Mouse (Mus musculus): ENCODE measurements at regions not wholly inside any gene's neighbourhood (a gene's known extent, or its start where the extent isn't known, plus 50 kb on each side); places are given as distances from the start of the nearest gene placed in this dataset.
"Not testable (repeated sequence)": the region's sequence is repeated elsewhere in the genome, so short reads cannot be mapped to it uniquely, and the experiment has no call there.

DNA sequence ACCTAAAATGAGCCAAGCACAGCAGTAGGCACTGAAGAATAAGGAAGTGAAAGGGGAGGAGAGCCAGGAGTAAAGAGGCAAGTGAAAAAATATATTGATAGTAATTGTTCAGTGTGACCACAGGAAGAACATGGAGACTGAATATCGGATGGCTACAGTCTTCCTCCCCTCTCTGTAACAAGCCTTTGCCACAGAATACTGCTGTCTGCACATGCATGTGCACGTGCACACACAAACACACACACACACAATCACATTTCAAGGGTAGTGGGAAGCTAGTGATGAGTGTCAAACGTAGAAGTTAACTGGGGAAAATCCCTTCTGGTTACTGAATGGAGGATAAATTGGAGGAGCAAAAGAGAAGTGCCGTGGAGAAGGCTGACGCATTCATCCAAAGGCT lies 76.2 kb upstream of the Top1 start:
- Histone ChIP-seq H3K4me1 (ENCODE audit: control insufficient read depth in 2 of 2, insufficient read depth in 2 of 2, low read length in 2 of 2, poor library complexity in 1 of 2) (peaks cover 0 to 2% of the 10 kb centered on the region in 2 experiments; a peak in 1 of 4 replicates), H3K36me3 (ENCODE audit: control insufficient read depth, insufficient read depth, low read length, poor library complexity, severe bottlenecking) (no peaks in the 10 kb centered on the region), H3K9me3 (ENCODE audit: control insufficient read depth, insufficient read depth, low read depth, low read length) (no peaks in the 10 kb centered on the region), H3K4me3 (ENCODE audit: insufficient read depth in 1 of 2, low read depth in 1 of 2, low read length in 2 of 2, poor library complexity in 1 of 2, severe bottlenecking in 1 of 2) (no peak overlapping the region), H3K27ac (ENCODE audit: insufficient read depth, low read depth, low read length, poor library complexity, severe bottlenecking) (no peak overlapping the region), H3K9ac (ENCODE audit: insufficient read depth, low read depth, low read length, poor library complexity, severe bottlenecking) (no peak overlapping the region)
- no peak for DNase-seq (ENCODE audit: low read depth, low spot score)
- in situ Hi-C loops (cut with MboI; ENCODE audit: low sequenced_read_pairs in 2 of 2, unreplicated experiment in 2 of 2) = no loop called here
- TF ChIP-seq ZC3H11A (IDR thresholded peaks at IDR 0.05; ENCODE audit: borderline replicate concordance, low read depth, low read length) (no peak), MAFK (IDR thresholded peaks at IDR 0.05; ENCODE audit: insufficient read depth, low read depth, low read length) (no peak), CHD2 (IDR thresholded peaks at IDR 0.05; ENCODE audit: low read depth, low read length) (no peak), HCFC1 (IDR thresholded peaks at IDR 0.05; ENCODE audit: borderline replicate concordance, insufficient read depth, low read length) (no peak), ZNF384 (IDR thresholded peaks at IDR 0.05; ENCODE audit: low read depth, low read length) (no peak)

DNA sequence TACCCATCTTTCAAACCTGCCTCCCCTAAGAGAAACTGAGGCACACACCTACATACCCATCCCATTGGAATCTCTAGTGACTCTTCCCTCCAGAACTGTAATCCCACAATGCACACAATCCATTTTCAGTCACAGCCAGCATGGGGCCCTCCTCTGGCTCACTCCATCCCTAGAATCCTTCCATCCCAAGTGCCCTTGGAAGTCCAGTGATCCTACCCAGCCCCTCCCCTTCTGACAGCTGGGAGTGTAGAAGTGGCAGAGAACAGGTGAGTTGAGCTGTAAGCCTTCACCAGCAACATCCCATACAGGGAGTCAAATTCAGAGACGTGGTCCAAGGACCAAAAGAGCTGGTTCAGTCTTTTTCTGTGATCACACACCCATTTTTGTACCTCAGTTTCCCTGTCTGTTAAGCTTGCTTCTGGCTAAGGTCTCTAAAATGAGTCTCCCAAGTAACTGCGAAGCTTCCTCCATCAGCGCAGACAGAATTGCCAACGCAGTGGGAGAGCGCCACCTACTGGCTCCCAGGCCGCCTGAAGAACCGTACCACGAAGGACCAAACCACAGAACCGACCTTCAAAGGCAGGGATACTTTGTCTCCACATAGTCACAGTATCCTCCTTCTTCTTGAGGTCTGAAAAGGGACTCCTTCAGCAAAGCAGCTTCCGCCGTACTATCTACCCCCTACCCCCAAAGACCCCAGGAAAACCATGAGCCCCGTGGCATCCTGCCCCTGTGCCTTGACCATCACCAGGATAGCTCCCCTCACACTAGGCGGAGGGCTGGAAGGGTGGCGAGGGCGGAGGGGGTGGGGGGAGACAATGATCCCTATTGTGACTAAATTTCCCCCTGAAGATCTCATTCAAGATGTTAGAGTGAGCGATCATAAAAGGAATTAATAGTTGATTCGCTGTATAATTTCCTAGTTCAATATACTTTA lies 67.0 kb upstream of the Top1 start:
- in situ Hi-C loops (cut with MboI; ENCODE audit: low sequenced_read_pairs in 2 of 2, unreplicated experiment in 2 of 2) = no loop called here
- Histone ChIP-seq H3K9me3 (ENCODE audit: control insufficient read depth, insufficient read depth, low read depth, low read length) (no peaks in the 10 kb centered on the region), H3K4me3 (ENCODE audit: insufficient read depth in 1 of 2, low read depth in 1 of 2, low read length in 2 of 2, poor library complexity in 1 of 2, severe bottlenecking in 1 of 2) (no peak overlapping the region), H3K36me3 (ENCODE audit: control insufficient read depth, insufficient read depth, low read length, poor library complexity, severe bottlenecking) (no peaks in the 10 kb centered on the region), H3K4me1 (ENCODE audit: control insufficient read depth in 2 of 2, insufficient read depth in 2 of 2, low read length in 2 of 2, poor library complexity in 1 of 2) (peaks cover 0 to 6% of the 10 kb centered on the region in 2 experiments; a peak in 2 of 4 replicates), H3K27ac (ENCODE audit: insufficient read depth, low read depth, low read length, poor library complexity, severe bottlenecking) (no peak overlapping the region), H3K9ac (ENCODE audit: insufficient read depth, low read depth, low read length, poor library complexity, severe bottlenecking) (no peak overlapping the region)
- peak; percentile 95 for TF ChIP-seq ZC3H11A (IDR thresholded peaks at IDR 0.05; ENCODE audit: borderline replicate concordance, low read depth, low read length)
- TF ChIP-seq HCFC1 (IDR thresholded peaks at IDR 0.05; ENCODE audit: borderline replicate concordance, insufficient read depth, low read length) = 0 out of 2 replicates have a peak, but pooled peaks have one; percentile 18
- no peak for TF ChIP-seq ZNF384 (IDR thresholded peaks at IDR 0.05; ENCODE audit: low read depth, low read length)
- no peak for TF ChIP-seq CHD2 (IDR thresholded peaks at IDR 0.05; ENCODE audit: low read depth, low read length)
- DNase-seq (ENCODE audit: low read depth, low spot score) = peak; percentile 70

DNA sequence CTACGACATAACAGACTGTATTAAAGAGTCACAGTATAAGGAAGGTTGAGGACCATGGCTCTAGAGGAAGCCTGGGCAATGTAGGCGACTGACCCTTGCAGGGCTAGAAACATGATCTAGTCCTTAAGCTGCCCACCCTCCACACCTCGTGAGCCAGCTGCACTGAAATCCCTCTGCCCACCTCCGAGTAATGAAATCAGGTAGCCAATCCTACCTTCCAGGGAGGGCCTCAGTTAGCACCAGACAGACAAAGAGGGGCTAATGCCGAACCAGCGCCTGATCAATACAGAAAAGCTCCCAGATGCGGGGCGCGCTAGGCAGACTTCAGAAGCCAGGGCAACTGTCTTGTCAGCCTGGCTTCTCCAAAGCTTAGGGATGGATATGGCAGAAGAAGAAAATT lies 65.4 kb upstream of the Top1 start:
- H3K36me3 ChIP-seq (ENCODE audit: control insufficient read depth, insufficient read depth, low read length, poor library complexity, severe bottlenecking) = no peaks in the 10 kb centered on the region
- TF ChIP-seq CHD2 (IDR thresholded peaks at IDR 0.05; ENCODE audit: low read depth, low read length) = no peak
- no peak for TF ChIP-seq ZC3H11A (IDR thresholded peaks at IDR 0.05; ENCODE audit: borderline replicate concordance, low read depth, low read length)
- TF ChIP-seq ZNF384 (IDR thresholded peaks at IDR 0.05; ENCODE audit: low read depth, low read length) = no peak
- TF ChIP-seq MAFK (IDR thresholded peaks at IDR 0.05; ENCODE audit: insufficient read depth, low read depth, low read length) = no peak
- TF ChIP-seq HCFC1 (IDR thresholded peaks at IDR 0.05; ENCODE audit: borderline replicate concordance, insufficient read depth, low read length) = no peak
- no peak overlapping the region for H3K27ac ChIP-seq (ENCODE audit: insufficient read depth, low read depth, low read length, poor library complexity, severe bottlenecking)
- H3K4me3 ChIP-seq (ENCODE audit: insufficient read depth in 1 of 2, low read depth in 1 of 2, low read length in 2 of 2, poor library complexity in 1 of 2, severe bottlenecking in 1 of 2) = no peak overlapping the region
- no peak overlapping the region for H3K9ac ChIP-seq (ENCODE audit: insufficient read depth, low read depth, low read length, poor library complexity, severe bottlenecking)
- in situ Hi-C loops (cut with MboI; ENCODE audit: low sequenced_read_pairs in 2 of 2, unreplicated experiment in 2 of 2) = loop anchor here (10.0 kb wide), 2 partner anchors 165 to 205 kb away; no protein-coding TSS in a partner anchor
- peaks cover 0 to 6% of the 10 kb centered on the region in 2 experiments; a peak in 2 of 4 replicates for H3K4me1 ChIP-seq (ENCODE audit: control insufficient read depth in 2 of 2, insufficient read depth in 2 of 2, low read length in 2 of 2, poor library complexity in 1 of 2)
- H3K9me3 ChIP-seq (ENCODE audit: control insufficient read depth, insufficient read depth, low read depth, low read length) = no peaks in the 10 kb centered on the region
- DNase-seq (ENCODE audit: low read depth, low spot score) = no peak

DNA sequence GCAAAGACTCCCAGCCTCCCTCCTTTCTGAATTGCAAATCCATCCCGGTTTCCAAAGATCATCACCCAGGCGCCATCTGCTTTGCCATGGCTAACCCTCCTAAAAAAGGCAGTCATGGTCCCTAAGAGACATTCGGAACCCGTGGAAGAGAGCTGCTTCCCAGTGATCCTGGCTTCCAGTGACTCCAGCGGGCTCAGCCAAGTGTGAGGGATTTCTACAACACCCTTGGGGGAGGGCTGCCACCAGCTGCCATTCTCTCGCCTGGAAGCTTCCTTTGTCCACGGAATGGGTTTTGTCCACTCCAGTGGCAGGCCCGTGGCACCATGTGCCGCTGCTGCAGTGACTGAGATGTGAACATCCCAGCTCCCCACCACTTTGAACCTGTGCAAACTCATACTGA lies 64.7 kb upstream of the Top1 start:
- Histone ChIP-seq H3K27ac (ENCODE audit: insufficient read depth, low read depth, low read length, poor library complexity, severe bottlenecking) (no peak overlapping the region), H3K36me3 (ENCODE audit: control insufficient read depth, insufficient read depth, low read length, poor library complexity, severe bottlenecking) (no peaks in the 10 kb centered on the region), H3K4me3 (ENCODE audit: insufficient read depth in 1 of 2, low read depth in 1 of 2, low read length in 2 of 2, poor library complexity in 1 of 2, severe bottlenecking in 1 of 2) (no peak overlapping the region), H3K9ac (ENCODE audit: insufficient read depth, low read depth, low read length, poor library complexity, severe bottlenecking) (no peak overlapping the region), H3K4me1 (ENCODE audit: control insufficient read depth in 2 of 2, insufficient read depth in 2 of 2, low read length in 2 of 2, poor library complexity in 1 of 2) (peaks cover 0 to 6% of the 10 kb centered on the region in 2 experiments; a peak in 2 of 4 replicates), H3K9me3 (ENCODE audit: control insufficient read depth, insufficient read depth, low read depth, low read length) (no peaks in the 10 kb centered on the region)
- DNase-seq (ENCODE audit: low read depth, low spot score) = no peak
- in situ Hi-C loops (cut with MboI; ENCODE audit: low sequenced_read_pairs in 2 of 2, unreplicated experiment in 2 of 2) = loop anchor here (10.0 kb wide), 2 partner anchors 166 to 206 kb away; no protein-coding TSS in a partner anchor
- TF ChIP-seq ZNF384 (IDR thresholded peaks at IDR 0.05; ENCODE audit: low read depth, low read length) (no peak), ZC3H11A (IDR thresholded peaks at IDR 0.05; ENCODE audit: borderline replicate concordance, low read depth, low read length) (no peak), CHD2 (IDR thresholded peaks at IDR 0.05; ENCODE audit: low read depth, low read length) (no peak), HCFC1 (IDR thresholded peaks at IDR 0.05; ENCODE audit: borderline replicate concordance, insufficient read depth, low read length) (no peak), MAFK (IDR thresholded peaks at IDR 0.05; ENCODE audit: insufficient read depth, low read depth, low read length) (no peak)

DNA sequence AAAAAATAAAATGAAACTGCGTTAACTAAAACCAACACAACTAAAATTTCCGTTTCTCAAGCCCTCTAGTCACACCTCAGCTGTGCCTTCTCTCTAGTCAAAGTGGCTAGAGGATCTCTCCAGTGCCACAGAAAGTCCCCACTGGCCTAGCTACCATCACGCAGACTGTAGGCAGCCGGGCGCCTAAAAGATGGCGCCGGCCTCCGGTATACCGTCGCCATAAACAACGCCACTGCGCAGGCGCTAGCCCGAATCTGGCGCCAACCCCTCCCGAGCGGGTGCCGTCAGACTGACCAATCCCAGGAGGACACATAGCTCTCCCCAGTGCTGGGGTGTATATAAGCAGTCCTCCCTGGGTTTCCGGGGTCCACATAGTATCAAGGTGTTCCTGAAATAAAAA lies 62.7 kb upstream of the Top1 start:
- not testable (repeated sequence) for H3K4me3 ChIP-seq (ENCODE audit: insufficient read depth in 1 of 2, low read depth in 1 of 2, low read length in 2 of 2, poor library complexity in 1 of 2, severe bottlenecking in 1 of 2); DNase-seq (ENCODE audit: low read depth, low spot score); H3K9ac ChIP-seq (ENCODE audit: insufficient read depth, low read depth, low read length, poor library complexity, severe bottlenecking); H3K9me3 ChIP-seq (ENCODE audit: control insufficient read depth, insufficient read depth, low read depth, low read length); H3K36me3 ChIP-seq (ENCODE audit: control insufficient read depth, insufficient read depth, low read length, poor library complexity, severe bottlenecking); H3K4me1 ChIP-seq (ENCODE audit: control insufficient read depth in 2 of 2, insufficient read depth in 2 of 2, low read length in 2 of 2, poor library complexity in 1 of 2); H3K27ac ChIP-seq (ENCODE audit: insufficient read depth, low read depth, low read length, poor library complexity, severe bottlenecking)
- in situ Hi-C loops (cut with MboI; ENCODE audit: low sequenced_read_pairs in 2 of 2, unreplicated experiment in 2 of 2) = loop anchor here (10.0 kb wide), 2 partner anchors 168 to 208 kb away; no protein-coding TSS in a partner anchor
